Mouse (Mus musculus) midbrain, postnatal 0 days (tissue): Measurements from ENCODE around the gene Gltpd2. TPM values are rescaled to one million over a fixed set of nuclear protein-coding genes. Genes with fewer than 3 reads are reported as not detected.
"Not testable (repeated sequence)": the region's sequence is repeated elsewhere in the genome, so short reads cannot be mapped to it uniquely, and the experiment has no call there.

Experiments used
- ATAC-seq: fragments of 200-750 bp; cut with Nextera tagmentation; 2 replicates; pipeline ENCODE4 v1.8.0; 2017; ENCODE audit warnings: moderate number of reproducible peaks, mild to moderate bottlenecking, moderate TSS enrichment, moderate library complexity; ENCODE audit not compliant: low FRiP score
- DNase-seq: peaks from one replicate; pipeline ENCODE4 v3.0.0-alpha.2; 2015; ENCODE audit warnings: low spot score
- H3K27ac ChIP-seq: fragments of 300-500 bp; sonication (generic); 2 replicates; pipeline ENCODE4 v1.5.1; 2014; ENCODE audit warnings: low read depth, mild to moderate bottlenecking, low read length, mixed read lengths
- H3K27me3 ChIP-seq: fragments of 300-500 bp; sonication (generic); 2 replicates; pipeline ENCODE4 v1.6.1; 2014; ENCODE audit warnings: low read length, control low read depth, mixed read lengths; ENCODE audit not compliant: insufficient read depth
- H3K36me3 ChIP-seq: fragments of 300-500 bp; sonication (generic); 2 replicates; pipeline ENCODE4 v1.6.1; 2014; ENCODE audit warnings: low read length, control low read depth, mixed read lengths; ENCODE audit not compliant: insufficient read depth
- H3K4me1 ChIP-seq: fragments of 300-500 bp; sonication (generic); 2 replicates; pipeline ENCODE4 v1.6.1; 2014; ENCODE audit warnings: mild to moderate bottlenecking, control low read depth, antibody characterized with exemption, low read length, mixed read lengths; ENCODE audit not compliant: insufficient read depth
- H3K4me2 ChIP-seq: fragments of 300-500 bp; sonication (generic); 2 replicates; pipeline ENCODE4 v1.6.1; 2014; ENCODE audit warnings: low read depth, mild to moderate bottlenecking, low read length, mixed read lengths; ENCODE audit not compliant: poor library complexity, severe bottlenecking
- H3K4me3 ChIP-seq: fragments of 300-500 bp; sonication (generic); 2 replicates; pipeline ENCODE4 v1.5.1; 2014; ENCODE audit warnings: low read depth, mild to moderate bottlenecking, low read length, moderate library complexity
- H3K9ac ChIP-seq: fragments of 300-500 bp; sonication (generic); replicated peaks from 2 replicates; pipeline ENCODE4 v1.6.1; 2014; ENCODE audit warnings: mild to moderate bottlenecking, low read length, moderate library complexity, mixed read lengths; ENCODE audit not compliant: poor library complexity, severe bottlenecking
- H3K9me3 ChIP-seq: fragments of 300-500 bp; sonication (generic); 2 replicates; pipeline ENCODE4 v1.6.1; 2016; ENCODE audit warnings: low read length, control low read depth
- CTCF ChIP-seq: IDR thresholded peaks from 2 replicates; pipeline ENCODE4 v1.5.1; 2016; ENCODE audit warnings: antibody characterized with exemption, mild to moderate bottlenecking
- WGBS: fragments of 180-500 bp; shearing (Covaris S2); extraction: QIAGEN DNeasy Blood & Tissue Kit; methylation state at CpG from one replicate; pipeline ENCODE4 v1.1.7; 2014; 5-methylcytosine and 5-hydroxymethylcytosine counted together
- polyA plus RNA-seq: library from polyadenylated mRNA; unstranded; fragments of >200 nt; fragmentation: Nextera tagmentation; extraction: Ambion mirVana; gene quantifications from 2 replicates; pipeline ENCODE4 v1.2.1, GENCODE M21; 2015
- total RNA-seq: library from RNA; depleted of rRNA; stranded (reverse); fragments of >200 nt; gene quantifications from 2 replicates; pipeline ENCODE4 v1.2.3, GENCODE M21; 2014; rRNA removed

Gene Gltpd2
- not detected in 2 replicates for total RNA-seq
- 0.21 and 0.25 TPM in 2 replicates for polyA plus RNA-seq

DNA sequence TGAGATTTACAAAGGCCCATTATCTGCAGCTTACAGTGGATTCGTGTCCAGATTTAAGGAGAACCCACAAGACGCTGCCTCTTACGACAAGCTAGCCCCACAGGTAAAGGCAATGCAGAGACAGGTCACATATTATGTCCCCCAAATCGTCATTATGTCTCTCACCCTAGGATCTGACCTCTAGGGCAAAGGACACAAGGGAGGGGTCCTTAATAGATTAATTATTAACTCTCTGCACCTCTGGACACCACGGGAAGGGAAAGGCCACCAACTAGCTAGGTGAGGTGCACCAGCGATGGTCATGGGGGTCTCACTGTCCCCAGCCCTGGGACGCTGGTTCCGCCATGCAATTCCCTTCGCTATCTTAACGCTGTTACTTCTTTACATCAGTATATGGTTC lies at the start of gene Gltpd2:
Gene Gltpd2 (plus strand): TSS at position 274 of the 400 bp plus-strand sequence.
- Histone ChIP-seq H3K36me3 (no peaks in the 10 kb centered on the region), H3K27me3 (no peaks in the 10 kb centered on the region), H3K4me2 (peak within 1 kb of the TSS; percentile 47), H3K9me3 (no peaks in the 10 kb centered on the region), H3K27ac (peak within 1 kb of the TSS; percentile 68), H3K4me3 (peak within 1 kb of the TSS; percentile 20; the same call in 1 of the 2 replicates), H3K9ac (peak within 1 kb of the TSS; percentile 36; the same call in 1 of the 2 replicates), H3K4me1 (no peaks in the 10 kb centered on the region)
- DNase-seq (no peak), ATAC-seq (no peak)
- 85% methylated on average over 10 of the region's 10 CpGs for WGBS
- no peak for TF ChIP-seq CTCF

GRCm38 (mm10) chr11:70469764-70470163 lies 49.2 kb upstream of the Gltpd2 start:
- no peak for DNase-seq
- H3K27ac ChIP-seq: no peak overlapping the region
- no peaks in the 10 kb centered on the region for H3K36me3 ChIP-seq
- H3K9ac ChIP-seq: no peak overlapping the region
- TF ChIP-seq CTCF: no peak
- no peaks in the 10 kb centered on the region for H3K9me3 ChIP-seq
- no peaks in the 10 kb centered on the region for H3K4me1 ChIP-seq
- no peak overlapping the region for H3K4me3 ChIP-seq
- H3K4me2 ChIP-seq: no peak overlapping the region
- H3K27me3 ChIP-seq: 0 out of 2 replicates have a peak, but pooled peaks cover 3% of the 10 kb centered on the region
- 88% methylated on average over 3 of the region's 3 CpGs for WGBS
- no peak for ATAC-seq

GRCm38 (mm10) chr11:70472716-70473115 lies 46.3 kb upstream of the Gltpd2 start:
- H3K4me2 ChIP-seq: no peak overlapping the region
- no peak overlapping the region for H3K4me3 ChIP-seq
- no peaks in the 10 kb centered on the region for H3K36me3 ChIP-seq
- no peak overlapping the region for H3K9ac ChIP-seq
- H3K4me1 ChIP-seq: no peaks in the 10 kb centered on the region
- no peaks in the 10 kb centered on the region for H3K9me3 ChIP-seq
- H3K27me3 ChIP-seq: no peaks in the 10 kb centered on the region
- ATAC-seq (no peak), DNase-seq (no peak)
- H3K27ac ChIP-seq: no peak overlapping the region
- no peak for TF ChIP-seq CTCF

DNA sequence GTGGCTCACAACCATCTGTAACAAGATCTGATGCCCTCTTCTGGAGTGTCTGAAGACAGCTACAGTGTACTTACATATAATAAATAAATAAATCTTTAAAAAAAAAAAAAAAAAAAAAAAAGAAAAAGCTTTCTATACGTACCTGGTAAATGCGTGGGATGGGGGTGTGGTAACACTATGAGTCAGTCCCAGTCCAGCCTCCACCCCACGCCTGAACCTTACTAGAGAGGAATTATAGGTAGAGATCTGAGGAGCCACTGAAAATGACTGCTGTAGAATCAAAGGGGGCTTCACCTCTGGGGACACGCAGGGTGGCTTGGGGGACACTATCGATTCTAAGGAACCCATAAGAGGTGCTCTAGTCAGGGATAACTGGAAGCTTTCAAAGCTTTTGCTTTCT lies 45.7 kb upstream of the Gltpd2 start:
- not testable (repeated sequence) for H3K27me3 ChIP-seq, H3K4me3 ChIP-seq, H3K36me3 ChIP-seq, H3K27ac ChIP-seq, H3K9me3 ChIP-seq, DNase-seq, H3K9ac ChIP-seq, H3K4me2 ChIP-seq, ATAC-seq, H3K4me1 ChIP-seq
- 87% methylated on average over 5 of the region's 5 CpGs for WGBS

DNA sequence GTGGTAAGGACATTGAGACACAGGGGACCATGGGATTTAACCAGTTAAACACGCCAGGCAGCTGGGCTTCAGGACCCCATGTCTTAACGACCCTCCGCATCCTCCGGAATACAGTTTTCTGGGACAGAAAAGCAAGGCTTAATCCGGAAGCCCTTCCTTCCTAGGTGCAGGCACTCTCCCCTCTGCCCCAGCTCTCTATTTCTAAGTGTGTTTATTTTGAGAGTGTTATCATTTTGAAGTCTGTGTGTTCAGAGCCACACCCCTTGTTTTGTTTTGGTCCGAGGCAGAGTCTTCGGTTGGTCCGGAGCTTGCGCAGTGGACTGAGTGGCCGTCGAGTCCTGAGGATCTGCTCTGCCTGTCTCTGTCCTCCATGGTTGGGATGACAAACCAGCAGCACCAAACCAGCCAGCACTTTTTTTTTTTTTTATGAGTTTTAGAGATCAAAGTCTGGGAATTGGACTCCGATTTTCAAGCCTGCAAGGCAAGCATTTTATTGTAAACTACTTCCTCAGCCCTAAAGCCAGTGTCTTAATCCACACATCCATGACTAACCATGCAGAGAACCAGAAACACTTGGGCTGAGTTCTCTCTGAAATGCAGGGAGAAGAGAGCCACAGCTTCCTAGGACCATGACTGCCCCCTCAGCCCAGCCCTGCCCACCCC lies 44.0 kb upstream of the Gltpd2 start:
- no peak for ATAC-seq
- H3K9ac ChIP-seq: no peak overlapping the region
- no peak overlapping the region for H3K27ac ChIP-seq
- TF ChIP-seq CTCF: no peak
- H3K27me3 ChIP-seq: no peaks in the 10 kb centered on the region
- no peak overlapping the region for H3K4me3 ChIP-seq
- WGBS: 68% methylated on average over 12 of the region's 12 CpGs
- H3K4me2 ChIP-seq: no peak overlapping the region
- DNase-seq: no peak
- H3K36me3 ChIP-seq: no peaks in the 10 kb centered on the region
- no peaks in the 10 kb centered on the region for H3K9me3 ChIP-seq
- no peaks in the 10 kb centered on the region for H3K4me1 ChIP-seq

GRCm38 (mm10) chr11:70485498-70485897 lies 33.5 kb upstream of the Gltpd2 start:
- no peaks in the 10 kb centered on the region for H3K36me3 ChIP-seq
- H3K9me3 ChIP-seq: no peaks in the 10 kb centered on the region
- no peak overlapping the region for H3K9ac ChIP-seq
- ATAC-seq (no peak), DNase-seq (no peak)
- H3K4me3 ChIP-seq: no peak overlapping the region
- WGBS: 57% methylated on average over 2 of the region's 2 CpGs
- no peak overlapping the region for H3K4me2 ChIP-seq
- no peak overlapping the region for H3K27ac ChIP-seq
- no peaks in the 10 kb centered on the region for H3K27me3 ChIP-seq
- no peaks in the 10 kb centered on the region for H3K4me1 ChIP-seq
- TF ChIP-seq CTCF: no peak
